Mouse (Mus musculus) layer of hippocampus, adult 18-20 months (tissue): Measurements from ENCODE around the gene Atp6v1e1. TPM values are rescaled to one million over a fixed set of nuclear protein-coding genes. Genes with fewer than 3 reads are reported as not detected.
A peak's percentile ranks its signal among the peaks of the same experiment; 100 is the strongest.

Experiments
- DNase-seq, 2 experiments: peaks; one replicate each; pipeline ENCODE4 v3.0.0; 2022; ENCODE audit warnings: low spot score in 2 of 2
- microRNA-seq, 2 experiments: library from miRNA; unstranded; fragments of <30 nt; microRNA quantifications; one replicate each; pipeline ENCODE4 v1.2.0; 2021
- total RNA-seq, 2 experiments: library from RNA; stranded (reverse); gene quantifications; 2 replicates each; pipeline ENCODE4 v1.2.3; 2021

The Atp6v1e1 gene
- total RNA-seq, 2 experiments from 2014 or later = 505 to 520 TPM

- DNase-seq = peak; percentile 32 to 68
Measured at GRCm38 (mm10) chr6:120773149-120773628, 49.4 kb downstream of the Atp6v1e1 start, which contains the start of gene Slc25a18. Gene Slc25a18, plus strand, starts transcription at chr6:120773578.

- no peak for DNase-seq
Measured at GRCm38 (mm10) chr6:120772025-120772424, 50.6 kb downstream of the Atp6v1e1 start.

DNA sequence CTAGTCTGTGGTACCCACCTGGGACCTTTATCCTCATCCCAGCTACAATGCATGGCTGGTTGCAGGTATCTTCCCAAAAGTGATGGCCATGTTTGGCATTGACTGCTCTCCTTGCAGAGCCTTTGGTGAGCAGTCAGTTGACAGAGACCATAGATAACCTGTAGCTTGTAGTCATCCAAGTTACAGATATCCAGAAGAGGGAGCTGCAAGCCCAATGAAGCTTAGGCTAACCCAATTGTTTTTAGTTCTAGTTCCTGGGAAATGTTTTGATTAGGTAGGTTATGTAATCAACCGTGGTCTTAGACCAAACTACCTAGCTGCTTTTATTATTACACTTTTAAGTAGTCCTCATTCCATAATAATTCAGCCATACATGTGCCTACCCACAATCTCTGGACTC, 51.2 kb downstream of the Atp6v1e1 start:
- no peak for DNase-seq

DNA sequence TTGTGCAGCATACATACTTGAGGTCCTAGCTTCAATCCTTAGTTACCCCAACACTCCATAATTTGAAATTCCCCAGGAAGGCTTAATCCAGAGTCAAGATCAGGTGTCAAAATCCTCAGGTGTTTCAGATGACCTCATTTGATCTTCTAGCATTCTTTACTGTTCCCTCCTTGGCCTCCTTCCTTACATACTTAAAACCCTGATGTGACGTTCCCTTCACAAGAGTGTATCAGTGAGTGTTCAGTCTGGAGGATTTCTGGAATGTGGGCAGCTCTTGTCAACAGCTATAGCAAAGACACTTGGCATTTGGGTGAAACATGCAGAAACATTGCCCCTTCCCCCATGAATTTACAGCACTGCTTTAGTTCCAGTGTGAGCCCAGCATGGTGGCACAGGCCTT, 52.6 kb downstream of the Atp6v1e1 start:
- no peak for DNase-seq

- DNase-seq = no peak
Measured at GRCm38 (mm10) chr6:120761151-120761550, 61.4 kb downstream of the Atp6v1e1 start.

DNA sequence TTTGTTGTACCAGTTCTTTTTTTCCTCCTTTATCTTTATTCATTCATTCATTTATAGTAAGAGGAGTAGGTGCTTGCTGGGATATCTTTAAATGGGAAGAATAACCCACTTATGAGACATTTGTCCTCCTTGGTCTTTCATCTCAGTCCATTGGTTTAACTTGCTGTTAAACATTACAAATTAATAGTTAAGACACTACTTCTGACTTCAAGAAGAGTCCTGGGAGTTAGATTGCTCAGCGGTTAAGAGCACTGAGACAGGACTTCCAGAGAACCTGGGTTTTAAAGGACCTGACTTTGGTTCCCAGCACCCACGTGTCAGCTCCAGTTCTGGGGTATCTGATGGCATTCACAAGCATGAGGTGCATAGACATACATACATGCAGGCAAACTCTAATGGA, 76.2 kb downstream of the Atp6v1e1 start:
- DNase-seq = no peak

Small RNA genes within 50 kb of the gene (microRNA-seq; reads per million reads assigned to microRNA genes)
- gene Gm25193 = 0 reads per million in 2 experiments

Other genes starting within 250 kb of the Atp6v1e1 start
- gene Cecr2, start 156.4 kb downstream of the Atp6v1e1 start, total RNA-seq = 10 to 100 TPM; 11.4 to 15.1 TPM
- gene Slc25a18, start 49.2 kb downstream of the Atp6v1e1 start, total RNA-seq = 10 to 100 TPM; 62.2 to 62.6 TPM
- gene Bcl2l13, start 13.4 kb upstream of the Atp6v1e1 start, total RNA-seq = 10 to 100 TPM; 44.1 to 46.3 TPM
- gene Bid, start 94.1 kb upstream of the Atp6v1e1 start, total RNA-seq = 10 to 100 TPM; 12.9 to 13.8 TPM